Mouse (Mus musculus): Measurements from ENCODE around the gene Slc50a1.

- TF ChIP-seq POLR2A (IDR thresholded peaks at IDR 0.05; ENCODE audit: borderline replicate concordance, control insufficient read depth, low read depth, low read length), result no peak
- TF ChIP-seq CTCF (IDR thresholded peaks at IDR 0.05; ENCODE audit: control insufficient read depth, insufficient read depth, low read length), result no peak
Measured at GRCm38 (mm10) chr3:89218271-89218670, 52.1 kb downstream of the Slc50a1 start.
